Mouse (Mus musculus): ENCODE measurements around the gene Tubb2a. TPM values are rescaled to one million over a fixed set of nuclear protein-coding genes. Genes with fewer than 3 reads are reported as not detected.

Gene Tubb2a
- polyA plus RNA-seq, 1 experiment from 2014 or later, result 200 TPM

DNA sequence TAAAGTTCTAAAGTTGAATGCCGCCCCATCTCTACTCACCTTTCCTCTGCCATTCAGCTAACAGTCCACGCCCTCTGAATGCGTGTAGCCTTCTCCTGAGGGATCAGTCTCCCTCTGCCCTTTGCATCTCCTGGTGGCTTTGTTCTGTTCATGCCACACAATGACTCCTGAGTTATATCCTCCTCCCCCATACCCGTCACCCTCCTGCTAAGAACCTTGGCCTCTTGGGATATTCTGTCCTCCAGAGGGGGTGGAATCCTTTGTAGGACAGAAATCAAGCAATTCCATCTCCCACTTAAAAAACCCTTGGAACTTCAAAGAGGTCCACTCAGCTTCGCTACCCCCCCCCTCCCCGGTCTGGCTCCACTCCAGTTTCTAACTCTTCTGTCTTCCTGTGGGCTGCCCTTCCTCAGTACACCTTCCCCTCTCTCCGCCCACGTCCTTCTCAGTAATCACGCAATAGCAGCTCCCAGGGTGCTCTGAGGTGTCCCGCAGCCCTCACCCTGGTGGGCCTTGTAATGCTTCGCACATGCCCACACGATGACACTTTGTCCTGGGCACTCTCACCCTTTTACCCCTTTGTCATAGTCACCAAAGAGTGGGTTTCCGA, 24.0 kb downstream of the Tubb2a start:
- Histone ChIP-seq H3K4me3 (ENCODE audit: low read depth, low read length) (no peak overlapping the region), H3K27ac (ENCODE audit: low read depth) (no peak overlapping the region), H3K9ac (ENCODE audit: low read length) (no peak overlapping the region), H3K4me2 (ENCODE audit: low read length) (no peak overlapping the region), H3K4me1 (replicated peaks; ENCODE audit: control insufficient read depth, insufficient read depth, low read length) (no peaks in the 10 kb centered on the region), H3K27me3 (replicated peaks; ENCODE audit: control insufficient read depth, insufficient read depth, low read length) (no peaks in the 10 kb centered on the region), H3K36me3 (ENCODE audit: control insufficient read depth, insufficient read depth, low read length) (peaks cover 7% of the 10 kb centered on the region), H3K9me3 (ENCODE audit: control insufficient read depth, low read length) (no peaks in the 10 kb centered on the region)
- WGBS, result 80% methylated on average over 13 of the region's 13 CpGs
- DNase-seq (ENCODE audit: low spot score) (no peak), ATAC-seq (replicated peaks; ENCODE audit: low FRiP score, low TSS enrichment, low read depth) (0 out of 2 replicates have a peak, but pooled peaks have one; percentile 3)

- ATAC-seq (replicated peaks; ENCODE audit: low FRiP score, low TSS enrichment, low read depth), result no peak
- WGBS, result 98% methylated on average over 3 of the region's 3 CpGs
Observed at GRCm38 (mm10) chr13:34051692-34052091, 26.1 kb downstream of the Tubb2a start.

GRCm38 (mm10) chr13:34050479-34050878, 27.3 kb downstream of the Tubb2a start:
- no peaks in the 10 kb centered on the region for H3K27me3 ChIP-seq (replicated peaks; ENCODE audit: control insufficient read depth, insufficient read depth, low read length)
- no peaks in the 10 kb centered on the region for H3K9me3 ChIP-seq (ENCODE audit: control insufficient read depth, low read length)
- DNase-seq (ENCODE audit: low spot score) (no peak), ATAC-seq (replicated peaks; ENCODE audit: low FRiP score, low TSS enrichment, low read depth) (no peak)
- H3K27ac ChIP-seq (ENCODE audit: low read depth), result no peak overlapping the region
- no peak overlapping the region for H3K9ac ChIP-seq (ENCODE audit: low read length)
- no peak overlapping the region for H3K4me2 ChIP-seq (ENCODE audit: low read length)
- no peak overlapping the region for H3K4me3 ChIP-seq (ENCODE audit: low read depth, low read length)
- 94% methylated on average over 8 of the region's 8 CpGs for WGBS
- H3K4me1 ChIP-seq (replicated peaks; ENCODE audit: control insufficient read depth, insufficient read depth, low read length), result no peaks in the 10 kb centered on the region
- H3K36me3 ChIP-seq (ENCODE audit: control insufficient read depth, insufficient read depth, low read length), result peaks cover 18% of the 10 kb centered on the region

More at GRCm38 (mm10) chr13:34051692-34052091, 26.1 kb downstream of the Tubb2a start:
- no peak overlapping the region for H3K4me2 ChIP-seq (ENCODE audit: low read length)
- no peak overlapping the region for H3K9ac ChIP-seq (ENCODE audit: low read length)
- H3K36me3 ChIP-seq (ENCODE audit: control insufficient read depth, insufficient read depth, low read length), result peaks cover 18% of the 10 kb centered on the region
- no peaks in the 10 kb centered on the region for H3K4me1 ChIP-seq (replicated peaks; ENCODE audit: control insufficient read depth, insufficient read depth, low read length)
- no peaks in the 10 kb centered on the region for H3K9me3 ChIP-seq (ENCODE audit: control insufficient read depth, low read length)
- no peaks in the 10 kb centered on the region for H3K27me3 ChIP-seq (replicated peaks; ENCODE audit: control insufficient read depth, insufficient read depth, low read length)
- no peak for DNase-seq (ENCODE audit: low spot score)
- no peak overlapping the region for H3K4me3 ChIP-seq (ENCODE audit: low read depth, low read length)
- no peak overlapping the region for H3K27ac ChIP-seq (ENCODE audit: low read depth)

DNA sequence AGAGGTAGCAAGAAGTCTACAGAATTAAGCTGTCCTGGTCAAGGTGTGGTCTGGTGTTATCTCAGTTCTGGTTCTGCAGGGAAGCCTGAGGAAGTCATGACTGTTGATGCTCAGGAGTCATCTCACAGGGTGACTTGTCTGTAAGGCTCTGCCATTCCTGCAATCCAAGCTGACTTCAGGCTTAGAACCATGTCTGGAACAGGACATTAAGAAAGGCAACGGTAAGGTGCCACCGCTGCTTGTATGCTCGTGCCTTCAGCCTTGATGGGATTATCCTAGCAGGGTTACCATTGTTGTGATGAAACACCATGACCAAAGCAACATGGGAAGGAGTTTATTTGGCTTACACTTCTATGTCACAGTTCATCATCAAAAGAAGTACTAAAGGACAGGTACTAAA, 30.3 kb downstream of the Tubb2a start:
- no peak overlapping the region for H3K27ac ChIP-seq (ENCODE audit: low read depth)
- no peak overlapping the region for H3K4me3 ChIP-seq (ENCODE audit: low read depth, low read length)
- H3K4me2 ChIP-seq (ENCODE audit: low read length), result no peak overlapping the region
- 91% methylated on average over 3 of the region's 3 CpGs for WGBS
- no peaks in the 10 kb centered on the region for H3K27me3 ChIP-seq (replicated peaks; ENCODE audit: control insufficient read depth, insufficient read depth, low read length)
- H3K36me3 ChIP-seq (ENCODE audit: control insufficient read depth, insufficient read depth, low read length), result peaks cover 12% of the 10 kb centered on the region
- DNase-seq (ENCODE audit: low spot score) (no peak), ATAC-seq (replicated peaks; ENCODE audit: low FRiP score, low TSS enrichment, low read depth) (no peak)
- no peak overlapping the region for H3K9ac ChIP-seq (ENCODE audit: low read length)
- no peaks in the 10 kb centered on the region for H3K9me3 ChIP-seq (ENCODE audit: control insufficient read depth, low read length)
- no peaks in the 10 kb centered on the region for H3K4me1 ChIP-seq (replicated peaks; ENCODE audit: control insufficient read depth, insufficient read depth, low read length)

- peak; percentile 86 for ATAC-seq (replicated peaks; ENCODE audit: low FRiP score, low TSS enrichment, low read depth)
- WGBS, result 41% methylated on average over 11 of the region's 11 CpGs
- DNase-seq (ENCODE audit: low spot score), result peak; percentile 74
- no peak overlapping the region for H3K9ac ChIP-seq (ENCODE audit: low read length)
- no peak overlapping the region for H3K4me3 ChIP-seq (ENCODE audit: low read depth, low read length)
- H3K4me2 ChIP-seq (ENCODE audit: low read length), result no peak overlapping the region
- peaks cover 12% of the 10 kb centered on the region for H3K36me3 ChIP-seq (ENCODE audit: control insufficient read depth, insufficient read depth, low read length)
- H3K4me1 ChIP-seq (replicated peaks; ENCODE audit: control insufficient read depth, insufficient read depth, low read length), result no peaks in the 10 kb centered on the region
- no peaks in the 10 kb centered on the region for H3K27me3 ChIP-seq (replicated peaks; ENCODE audit: control insufficient read depth, insufficient read depth, low read length)
- no peak overlapping the region for H3K27ac ChIP-seq (ENCODE audit: low read depth)
- H3K9me3 ChIP-seq (ENCODE audit: control insufficient read depth, low read length), result no peaks in the 10 kb centered on the region
Observed at GRCm38 (mm10) chr13:34046421-34047012, 31.3 kb downstream of the Tubb2a start.

DNA sequence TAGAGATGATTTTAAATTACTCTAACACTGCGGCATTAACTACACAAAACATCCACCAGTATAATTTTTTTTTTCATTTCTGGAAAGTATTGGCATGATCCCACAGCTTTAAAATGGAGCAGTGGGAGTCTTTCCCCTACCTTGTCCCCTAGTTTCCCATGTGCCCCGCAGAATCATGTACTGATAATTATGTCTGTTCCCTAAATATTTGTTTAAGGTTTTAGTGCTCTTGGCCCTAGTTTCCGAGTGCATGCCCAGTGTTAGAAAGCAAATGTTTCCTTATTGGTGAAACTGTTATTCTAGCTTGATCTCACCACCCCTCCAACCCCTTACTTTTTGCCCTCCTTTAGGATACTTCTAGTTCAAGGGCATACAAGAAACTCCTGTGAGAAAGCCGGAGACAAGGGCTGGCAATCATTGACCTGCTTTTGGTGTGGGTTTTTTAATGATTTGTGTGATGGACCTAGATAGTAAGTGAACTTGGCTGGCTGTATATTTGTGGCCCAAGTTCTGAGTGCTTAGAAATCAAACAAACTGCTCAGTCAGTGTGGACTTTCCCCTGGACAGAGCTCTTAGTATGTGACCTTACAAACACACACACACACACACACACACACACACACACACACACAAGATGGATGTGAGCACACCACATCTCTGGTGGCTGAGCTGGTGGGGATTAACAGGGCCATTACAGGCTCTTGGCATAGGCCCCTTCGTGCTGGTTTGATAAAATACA, 32.1 kb downstream of the Tubb2a start:
- Histone ChIP-seq H3K4me1 (replicated peaks; ENCODE audit: control insufficient read depth, insufficient read depth, low read length) (no peaks in the 10 kb centered on the region), H3K4me2 (ENCODE audit: low read length) (no peak overlapping the region), H3K9ac (ENCODE audit: low read length) (no peak overlapping the region), H3K27ac (ENCODE audit: low read depth) (no peak overlapping the region), H3K9me3 (ENCODE audit: control insufficient read depth, low read length) (no peaks in the 10 kb centered on the region), H3K27me3 (replicated peaks; ENCODE audit: control insufficient read depth, insufficient read depth, low read length) (no peaks in the 10 kb centered on the region), H3K36me3 (ENCODE audit: control insufficient read depth, insufficient read depth, low read length) (peaks cover 12% of the 10 kb centered on the region), H3K4me3 (ENCODE audit: low read depth, low read length) (no peak overlapping the region)
- no peak for ATAC-seq (replicated peaks; ENCODE audit: low FRiP score, low TSS enrichment, low read depth)
- WGBS, result 45% methylated on average over 5 of the region's 5 CpGs
- no peak for DNase-seq (ENCODE audit: low spot score)

- Histone ChIP-seq H3K9ac (ENCODE audit: low read length) (no peak overlapping the region), H3K27me3 (replicated peaks; ENCODE audit: control insufficient read depth, insufficient read depth, low read length) (no peaks in the 10 kb centered on the region), H3K9me3 (ENCODE audit: control insufficient read depth, low read length) (no peaks in the 10 kb centered on the region), H3K27ac (ENCODE audit: low read depth) (no peak overlapping the region), H3K4me3 (ENCODE audit: low read depth, low read length) (no peak overlapping the region), H3K4me2 (ENCODE audit: low read length) (no peak overlapping the region), H3K36me3 (ENCODE audit: control insufficient read depth, insufficient read depth, low read length) (peaks cover 12% of the 10 kb centered on the region), H3K4me1 (replicated peaks; ENCODE audit: control insufficient read depth, insufficient read depth, low read length) (peaks cover 3% of the 10 kb centered on the region)
- WGBS, result 67% methylated on average over 7 of the region's 7 CpGs
- no peak for ATAC-seq (replicated peaks; ENCODE audit: low FRiP score, low TSS enrichment, low read depth)
- DNase-seq (ENCODE audit: low spot score), result no peak
Observed at GRCm38 (mm10) chr13:34043716-34044393, 34.0 kb downstream of the Tubb2a start.

DNA sequence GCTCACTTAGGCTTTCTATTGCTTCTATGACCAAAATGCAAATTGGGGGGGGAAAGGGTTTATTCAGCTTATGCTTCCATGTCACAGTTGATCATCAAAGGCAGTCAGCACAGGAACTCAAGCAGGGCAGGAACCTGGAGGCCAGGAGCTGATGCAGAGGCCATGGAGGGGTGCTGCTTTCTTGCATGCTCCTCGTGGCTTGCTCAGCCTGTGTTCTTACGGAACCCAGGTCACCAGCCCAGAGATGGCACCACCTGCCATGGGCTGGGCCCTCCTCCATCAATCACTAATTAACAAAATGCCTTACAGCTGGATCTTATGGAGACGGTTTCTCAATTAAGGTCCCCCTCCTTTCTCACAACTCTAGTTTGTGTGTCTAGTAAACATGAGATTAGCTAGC, 37.7 kb downstream of the Tubb2a start:
- H3K27ac ChIP-seq (ENCODE audit: low read depth), result no peak overlapping the region
- H3K4me3 ChIP-seq (ENCODE audit: low read depth, low read length), result no peak overlapping the region
- H3K9ac ChIP-seq (ENCODE audit: low read length), result no peak overlapping the region
- H3K36me3 ChIP-seq (ENCODE audit: control insufficient read depth, insufficient read depth, low read length), result no peaks in the 10 kb centered on the region
- no peak overlapping the region for H3K4me2 ChIP-seq (ENCODE audit: low read length)
- ATAC-seq (replicated peaks; ENCODE audit: low FRiP score, low TSS enrichment, low read depth) (no peak), DNase-seq (ENCODE audit: low spot score) (no peak)
- no peaks in the 10 kb centered on the region for H3K9me3 ChIP-seq (ENCODE audit: control insufficient read depth, low read length)
- H3K27me3 ChIP-seq (replicated peaks; ENCODE audit: control insufficient read depth, insufficient read depth, low read length), result no peaks in the 10 kb centered on the region
- 89% methylated on average over 3 of the region's 3 CpGs for WGBS
- peaks cover 18% of the 10 kb centered on the region for H3K4me1 ChIP-seq (replicated peaks; ENCODE audit: control insufficient read depth, insufficient read depth, low read length)

Measured in intestine, embryonic 14.5 days (tissue).